Mouse (Mus musculus) E14TG2a.4 (cell line): ENCODE measurements at regions not wholly inside any gene's neighbourhood (a gene's known extent, or its start where the extent isn't known, plus 50 kb on each side); places are given as distances from the start of the nearest gene placed in this dataset.
"Not testable (repeated sequence)": the region's sequence is repeated elsewhere in the genome, so short reads cannot be mapped to it uniquely, and the experiment has no call there.

Experiments
- H3K27me3 ChIP-seq: 2 replicates; pipeline ENCODE4 v1.6.1; 2014; ENCODE audit warnings: low read length, control low read depth; ENCODE audit not compliant: insufficient read depth
- H3K36me3 ChIP-seq: 2 replicates; pipeline ENCODE4 v1.6.1; 2014; ENCODE audit warnings: low read length, control low read depth; ENCODE audit not compliant: insufficient read depth
- H3K4me1 ChIP-seq: replicated peaks from 2 replicates; pipeline ENCODE4 v1.6.1; 2014; ENCODE audit warnings: low read depth, low read length, control low read depth
- H3K4me3 ChIP-seq: replicated peaks from 2 replicates; pipeline ENCODE4 v1.5.1; 2014; ENCODE audit warnings: mild to moderate bottlenecking, low read length
- H3K9me3 ChIP-seq: 2 replicates; pipeline ENCODE4 v1.6.1; 2014; ENCODE audit warnings: low read length, control low read depth
- CTCF ChIP-seq: conservative IDR thresholded peaks from 2 replicates; pipeline ENCODE4 v1.5.1; 2014; ENCODE audit warnings: low read length
- NANOG ChIP-seq: IDR thresholded peaks from 2 replicates; pipeline ENCODE4 v1.6.1; 2014; ENCODE audit warnings: borderline replicate concordance, low read length, mixed read lengths
- POU5F1 ChIP-seq: IDR thresholded peaks from 2 replicates; pipeline ENCODE4 v1.6.1; 2014; ENCODE audit warnings: low read length, borderline replicate concordance

- H3K36me3 ChIP-seq, H3K27me3 ChIP-seq, H3K4me3 ChIP-seq: not testable (repeated sequence)
These were observed 74.2 kb upstream of the Cdh13 start for GRCm38 (mm10) chr8:118209301-118209700.

GRCm38 (mm10) chr8:118190866-118191265, 92.7 kb upstream of the Cdh13 start:
- H3K9me3 ChIP-seq, result no peaks in the 10 kb centered on the region
- no peaks in the 10 kb centered on the region for H3K36me3 ChIP-seq
- H3K4me3 ChIP-seq, result no peak overlapping the region
- no peaks in the 10 kb centered on the region for H3K4me1 ChIP-seq
- TF ChIP-seq CTCF (no peak), POU5F1 (no peak), NANOG (no peak)
- H3K27me3 ChIP-seq, result no peaks in the 10 kb centered on the region

More at GRCm38 (mm10) chr8:118209301-118209700, 74.2 kb upstream of the Cdh13 start:
- not testable (repeated sequence) for H3K4me1 ChIP-seq
- peaks cover 18% of the 10 kb centered on the region for H3K9me3 ChIP-seq

- Histone ChIP-seq H3K27me3 (no peaks in the 10 kb centered on the region), H3K9me3 (peaks cover 4% of the 10 kb centered on the region)
- TF ChIP-seq CTCF, result no peak
- TF ChIP-seq POU5F1, result no peak
- TF ChIP-seq NANOG, result no peak
These were observed 94.3 kb upstream of the Cdh13 start for GRCm38 (mm10) chr8:118189226-118189625.

GRCm38 (mm10) chr8:118169001-118169413, 114.5 kb upstream of the Cdh13 start:
- TF ChIP-seq POU5F1 (no peak), CTCF (no peak), NANOG (no peak)
- H3K4me1 ChIP-seq, result no peaks in the 10 kb centered on the region
- H3K9me3 ChIP-seq, result peaks cover 5% of the 10 kb centered on the region
- no peaks in the 10 kb centered on the region for H3K36me3 ChIP-seq
- no peaks in the 10 kb centered on the region for H3K27me3 ChIP-seq
- no peak overlapping the region for H3K4me3 ChIP-seq

More at GRCm38 (mm10) chr8:118189226-118189625, 94.3 kb upstream of the Cdh13 start:
- H3K4me3 ChIP-seq, result no peak overlapping the region
- H3K4me1 ChIP-seq, result no peaks in the 10 kb centered on the region
- H3K36me3 ChIP-seq, result no peaks in the 10 kb centered on the region

- TF ChIP-seq NANOG, result no peak
- TF ChIP-seq CTCF, result no peak
- no peak for TF ChIP-seq POU5F1
- Histone ChIP-seq H3K4me3 (no peak overlapping the region), H3K27me3 (0 out of 2 replicates have a peak, but pooled peaks cover 2% of the 10 kb centered on the region), H3K9me3 (no peaks in the 10 kb centered on the region), H3K4me1 (no peaks in the 10 kb centered on the region), H3K36me3 (no peaks in the 10 kb centered on the region)
These were observed 121.4 kb upstream of the Cdh13 start for GRCm38 (mm10) chr8:118162171-118162570.

- Histone ChIP-seq H3K4me1 (no peaks in the 10 kb centered on the region), H3K27me3 (peaks cover 8% of the 10 kb centered on the region; the same call in 1 of the 2 replicates), H3K4me3 (no peak overlapping the region), H3K9me3 (no peaks in the 10 kb centered on the region; the same call in 1 of the 2 replicates), H3K36me3 (no peaks in the 10 kb centered on the region)
- TF ChIP-seq NANOG, result no peak
- TF ChIP-seq POU5F1, result no peak
- no peak for TF ChIP-seq CTCF
These were observed 136.0 kb upstream of the Cdh13 start for GRCm38 (mm10) chr8:118147359-118148205.

GRCm38 (mm10) chr8:118144546-118144945, 139.0 kb upstream of the Cdh13 start:
- Histone ChIP-seq H3K27me3 (peaks cover 8% of the 10 kb centered on the region; the same call in 1 of the 2 replicates), H3K9me3 (no peaks in the 10 kb centered on the region; the same call in 1 of the 2 replicates), H3K36me3 (no peaks in the 10 kb centered on the region), H3K4me3 (no peak overlapping the region), H3K4me1 (no peaks in the 10 kb centered on the region)
- TF ChIP-seq POU5F1, result no peak
- no peak for TF ChIP-seq CTCF

GRCm38 (mm10) chr8:118142311-118142710, 141.2 kb upstream of the Cdh13 start:
- no peak overlapping the region for H3K4me3 ChIP-seq
- H3K4me1 ChIP-seq, result no peaks in the 10 kb centered on the region
- no peak for TF ChIP-seq CTCF
- no peaks in the 10 kb centered on the region for H3K36me3 ChIP-seq
- H3K9me3 ChIP-seq, result no peaks in the 10 kb centered on the region; the same call in 1 of the 2 replicates
- peaks cover 6% of the 10 kb centered on the region; the same call in 1 of the 2 replicates for H3K27me3 ChIP-seq

- Histone ChIP-seq H3K4me1 (no peaks in the 10 kb centered on the region), H3K27me3 (no peaks in the 10 kb centered on the region; the same call in 1 of the 2 replicates), H3K36me3 (no peaks in the 10 kb centered on the region), H3K9me3 (no peaks in the 10 kb centered on the region; the same call in 1 of the 2 replicates), H3K4me3 (no peak overlapping the region)
- TF ChIP-seq CTCF (no peak), POU5F1 (no peak), NANOG (no peak)
These were observed 143.6 kb upstream of the Cdh13 start for GRCm38 (mm10) chr8:118139928-118140327.
